11 mouse cellular contexts compared by ENCODE assay signal in genomic region chr12:70058956-70059851, GRCm38 (mm10). TPM values are rescaled to one million over a fixed set of nuclear protein-coding genes. Genes with fewer than 3 reads are reported as not detected.
DNase-seq lines count a peak whose midpoint lies in the region; ATAC-seq and TF ChIP-seq lines count a peak whose summit lies in the region.
"Had no signal": no experiment of that assay in that cellular context is flagged by ENCODE, and none has a peak within 500 bp of the region (broad histone marks: within the 10 kb centered on the region; RNA-seq: fewer than 3 reads in every experiment).

No protein-coding gene starts in this region.

- no peak for DNase-seq in forebrain, embryonic 10.5 days (ENCODE audit: extremely low spot score, low spot score)
- no peak for DNase-seq in layer of hippocampus, adult 2 months (ENCODE audit: low spot score in 2 of 2)
- no peak for DNase-seq in layer of hippocampus, adult 9-11 months
- DNase-seq in embryonic facial prominence, embryonic 11.5 days (ENCODE audit: low spot score) = peak; percentile 59
- peak; percentile 48 for DNase-seq in lung, postnatal 25 days (ENCODE audit: low spot score)
- DNase-seq in yolk sac, embryonic 10.5 days (ENCODE audit: low spot score) = no peak
- DNase-seq in frontal cortex, postnatal 14 days (ENCODE audit: low spot score in 2 of 2) = no peak
- DNase-seq: cerebellum, adult 9-10 months had no signal

- no peak for ATAC-seq in forebrain, embryonic 13.5 days
- no peak for ATAC-seq in embryonic facial prominence, embryonic 11.5 days (replicated peaks; ENCODE audit: insufficient number of reproducible peaks, low FRiP score, low TSS enrichment, low read depth)

- peaks cover 25% of the 10 kb centered on the region for H3K36me3 ChIP-seq in forebrain, embryonic 10.5 days (replicated peaks)
- H3K36me3 ChIP-seq in forebrain, embryonic 13.5 days (ENCODE audit: poor library complexity, severe bottlenecking) = peaks cover 22% of the 10 kb centered on the region
- no peaks in the 10 kb centered on the region; the same call in 1 of the 2 replicates for H3K36me3 ChIP-seq in embryonic facial prominence, embryonic 11.5 days (replicated peaks; ENCODE audit: control insufficient read depth, insufficient read depth, low read depth, low read length)

- no peaks in the 10 kb centered on the region for H3K27me3 ChIP-seq in forebrain, embryonic 10.5 days (ENCODE audit: poor library complexity, severe bottlenecking)
- no peaks in the 10 kb centered on the region for H3K27me3 ChIP-seq in forebrain, embryonic 13.5 days
- no peaks in the 10 kb centered on the region for H3K27me3 ChIP-seq in embryonic facial prominence, embryonic 11.5 days (ENCODE audit: control insufficient read depth, insufficient read depth, low read length)
- H3K27me3 ChIP-seq: heart, embryonic 13.5 days; midbrain, embryonic 12.5 days had no signal

- peaks cover 20% of the 10 kb centered on the region for H3K4me1 ChIP-seq in forebrain, embryonic 10.5 days
- no peaks in the 10 kb centered on the region for H3K4me1 ChIP-seq in forebrain, embryonic 13.5 days
- H3K4me1 ChIP-seq in embryonic facial prominence, embryonic 11.5 days (ENCODE audit: control insufficient read depth, insufficient read depth, low read length) = peaks cover 4% of the 10 kb centered on the region; the same call in 1 of the 2 replicates
- H3K4me1 ChIP-seq: midbrain, embryonic 12.5 days had no signal

- H3K4me3 ChIP-seq in forebrain, embryonic 10.5 days = no peak overlapping the region
- no peak overlapping the region for H3K4me3 ChIP-seq in forebrain, embryonic 13.5 days
- no peak overlapping the region for H3K4me3 ChIP-seq in layer of hippocampus, adult 2 months
- no peak overlapping the region for H3K4me3 ChIP-seq in embryonic facial prominence, embryonic 11.5 days (ENCODE audit: low read depth, low read length)
- H3K4me3 ChIP-seq: heart, embryonic 13.5 days; midbrain, embryonic 12.5 days had no signal

- no peak overlapping the region for H3K4me2 ChIP-seq in forebrain, embryonic 13.5 days
- H3K4me2 ChIP-seq in embryonic facial prominence, embryonic 11.5 days (ENCODE audit: low read depth, low read length) = no peak overlapping the region
- H3K4me2 ChIP-seq: heart, embryonic 13.5 days; midbrain, embryonic 12.5 days had no signal

- 0 out of 2 replicates have a peak overlapping the region, but pooled peaks have one; percentile 30 for H3K27ac ChIP-seq in forebrain, embryonic 10.5 days
- no peak overlapping the region for H3K27ac ChIP-seq in forebrain, embryonic 13.5 days
- peak overlapping the region; percentile 68 for H3K27ac ChIP-seq in layer of hippocampus, adult 2 months
- H3K27ac ChIP-seq in embryonic facial prominence, embryonic 11.5 days (replicated peaks; ENCODE audit: low read depth, low read length) = no peak overlapping the region
- H3K27ac ChIP-seq: heart, embryonic 13.5 days; midbrain, embryonic 12.5 days had no signal

- H3K9ac ChIP-seq in forebrain, embryonic 13.5 days = no peak overlapping the region
- H3K9ac ChIP-seq in embryonic facial prominence, embryonic 11.5 days (replicated peaks; ENCODE audit: low read length) = no peak overlapping the region
- H3K9ac ChIP-seq: midbrain, embryonic 12.5 days had no signal

- 71% methylated on average over 14 of the region's 14 CpGs for WGBS in forebrain, embryonic 10.5 days
- 67% methylated on average over 14 of the region's 14 CpGs for WGBS in forebrain, embryonic 13.5 days
- 56% methylated on average over 14 of the region's 14 CpGs for WGBS in embryonic facial prominence, embryonic 11.5 days

- H3K9me3 ChIP-seq in forebrain, embryonic 10.5 days = no peaks in the 10 kb centered on the region
- H3K9me3 ChIP-seq in forebrain, embryonic 13.5 days (replicated peaks) = no peaks in the 10 kb centered on the region
- H3K9me3 ChIP-seq in embryonic facial prominence, embryonic 11.5 days (replicated peaks; ENCODE audit: control insufficient read depth, low read length) = no peaks in the 10 kb centered on the region
- H3K9me3 ChIP-seq: heart, embryonic 13.5 days; midbrain, embryonic 12.5 days had no signal

- TF ChIP-seq CTCF in layer of hippocampus, adult 2 months (conservative IDR thresholded peaks at IDR 0.05) = peak; percentile 64

RNA-seq across cellular contexts. Expression of gene Nin, which starts 54.3 kb away (rescaled TPM):
- 8.9 and 9.7 TPM in 2 replicates for polyA plus RNA-seq in forebrain, embryonic 10.5 days (2016; fragmentation: Nextera tagmentation; extraction: Ambion mirVana)
- polyA plus RNA-seq in forebrain, embryonic 13.5 days (2015; fragmentation: Nextera tagmentation; extraction: Ambion mirVana) = 14.1 and 14.5 TPM in 2 replicates
- total RNA-seq in layer of hippocampus, adult 2 months (2021) = 10 to 100 TPM; 61.9 to 79.5 TPM
- 10.2 and 10.3 TPM in 2 replicates for polyA plus RNA-seq in embryonic facial prominence, embryonic 11.5 days (2014; fragmentation: Nextera tagmentation; extraction: Ambion mirVana)

Comparison
In these comparisons a context has a peak if more than half of its experiments do, and no peak if none do; other contexts are left out.
1. H3K27ac ChIP-seq: peak in forebrain, embryonic 10.5 days (single experiment) and layer of hippocampus, adult 2 months (single experiment); none in forebrain, embryonic 13.5 days (single experiment) and embryonic facial prominence, embryonic 11.5 days (single experiment).
2. DNase-seq: peak in embryonic facial prominence, embryonic 11.5 days (single experiment) and lung, postnatal 25 days (single experiment); none in forebrain, embryonic 10.5 days (single experiment), layer of hippocampus, adult 2 months (0 of 2), layer of hippocampus, adult 9-11 months (single experiment), yolk sac, embryonic 10.5 days (single experiment) and frontal cortex, postnatal 14 days (0 of 2).